In the genomic region with DNA sequence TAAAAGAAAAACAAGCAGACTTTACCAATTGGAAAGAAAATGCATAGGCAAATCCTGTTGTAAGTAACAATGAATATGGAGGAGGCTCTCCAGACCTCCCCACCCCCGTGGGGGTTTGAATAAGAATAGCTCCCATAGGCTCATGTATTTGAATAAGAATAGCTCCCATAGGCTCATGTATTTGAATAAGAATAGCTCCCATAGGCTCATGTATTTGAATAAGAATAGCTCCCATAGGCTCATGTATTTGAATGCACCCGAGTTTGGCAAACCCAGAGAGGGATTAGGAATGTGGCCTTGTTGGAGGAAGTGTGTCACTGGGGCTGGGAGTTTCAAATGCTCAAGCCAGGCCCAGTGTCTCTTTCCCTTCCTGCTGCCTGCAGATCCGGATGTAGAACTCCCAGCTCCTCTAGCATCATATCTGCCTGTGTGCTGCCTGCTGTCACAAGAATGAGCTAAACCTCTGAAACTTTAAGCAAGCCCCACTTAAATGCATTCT, we compare ENCODE assay signal across 25 mouse cellular contexts.
DNase-seq lines count a peak whose midpoint lies in the region; ATAC-seq lines count a peak whose summit lies in the region.
"Had no signal": no experiment of that assay in that cellular context is flagged by ENCODE, and none has a peak within 500 bp of the region (broad histone marks: within the 10 kb centered on the region; RNA-seq: fewer than 3 reads in every experiment).

No protein-coding gene starts in this region.

- no peak overlapping the region for H3K27ac ChIP-seq in hindbrain, embryonic 11.5 days (ENCODE audit: low read depth, low read length)
- H3K27ac ChIP-seq: embryonic facial prominence, embryonic 10.5 days; embryonic facial prominence, embryonic 12.5 days; forebrain, embryonic 13.5 days; forebrain, embryonic 15.5 days had no signal

- ATAC-seq in hindbrain, embryonic 11.5 days (ENCODE audit: low FRiP score): no peak
- ATAC-seq: activated CD4-positive, CD25-positive, alpha-beta regulatory T cell, adult 4 months; CD4-positive, CD25-positive, alpha-beta regulatory T cell, adult 4 months; forebrain, embryonic 13.5 days; forebrain, embryonic 15.5 days; forebrain, postnatal 0 days; Patski had no signal

- no peak overlapping the region for H3K9ac ChIP-seq in hindbrain, embryonic 11.5 days (ENCODE audit: low read depth, low read length)
- H3K9ac ChIP-seq: embryonic facial prominence, embryonic 12.5 days; forebrain, embryonic 13.5 days; forebrain, embryonic 15.5 days; forebrain, postnatal 0 days had no signal

- no peaks in the 10 kb centered on the region for H3K4me1 ChIP-seq in hindbrain, embryonic 11.5 days (replicated peaks; ENCODE audit: control insufficient read depth, insufficient read depth, low read length)
- H3K4me1 ChIP-seq: embryonic facial prominence, embryonic 10.5 days; embryonic facial prominence, embryonic 12.5 days; forebrain, embryonic 13.5 days; forebrain, embryonic 15.5 days had no signal

- H3K4me3 ChIP-seq in hindbrain, embryonic 11.5 days (ENCODE audit: low read depth, low read length): no peak overlapping the region
- H3K4me3 ChIP-seq: embryonic facial prominence, embryonic 10.5 days; embryonic facial prominence, embryonic 12.5 days; forebrain, embryonic 13.5 days; forebrain, embryonic 15.5 days had no signal

- H3K36me3 ChIP-seq in hindbrain, embryonic 11.5 days (ENCODE audit: control insufficient read depth, insufficient read depth, low read length): no peaks in the 10 kb centered on the region
- H3K36me3 ChIP-seq: embryonic facial prominence, embryonic 10.5 days; embryonic facial prominence, embryonic 12.5 days; forebrain, embryonic 15.5 days; G1E had no signal

- intact Hi-C loops in heart, postnatal 14 days (cut with DNase I): no loop called here

- no peak overlapping the region for H3K4me2 ChIP-seq in hindbrain, embryonic 11.5 days (replicated peaks; ENCODE audit: low read depth, low read length)
- H3K4me2 ChIP-seq: embryonic facial prominence, embryonic 12.5 days; forebrain, embryonic 13.5 days; forebrain, embryonic 15.5 days had no signal

- no peaks in the 10 kb centered on the region for H3K27me3 ChIP-seq in hindbrain, embryonic 11.5 days (ENCODE audit: control insufficient read depth, insufficient read depth, low read length)
- H3K27me3 ChIP-seq: CH12.LX; embryonic facial prominence, embryonic 12.5 days; forebrain, embryonic 13.5 days; forebrain, embryonic 15.5 days; Patski had no signal

- peak; percentile 45 for DNase-seq in heart, adult 11 months
- no peak for DNase-seq in heart, postnatal 14 days
- DNase-seq in ES-CJ7 (ENCODE audit: low read depth, low spot score) (peak; percentile 70), R1 (ENCODE audit: low read depth, low spot score) (peak; percentile 85)
- DNase-seq in hindbrain, embryonic 11.5 days (ENCODE audit: low spot score): no peak
- no peak for DNase-seq in kidney, adult 18-20 months
- DNase-seq: adrenal gland, adult 8-10 months; adrenal gland, postnatal 14 days; adrenal gland, postnatal 36 days; B cell, adult 2 months; cerebellum, adult 11-12 months; cerebellum, adult 2 months; cerebellum, adult 9-10 months; cerebellum, postnatal 10 days; cerebellum, postnatal 25 days; forebrain, postnatal 0 days had no signal

- WGBS in hindbrain, embryonic 11.5 days: 57% methylated on average over 3 of the region's 3 CpGs

- H3K9me3 ChIP-seq in hindbrain, embryonic 11.5 days (ENCODE audit: control insufficient read depth, low read length): no peaks in the 10 kb centered on the region
- H3K9me3 ChIP-seq: embryonic facial prominence, embryonic 12.5 days; forebrain, embryonic 15.5 days had no signal

Comparison
In these comparisons a context has a peak if more than half of its experiments do, and no peak if none do; other contexts are left out.
1. DNase-seq: peak in heart, adult 11 months (single experiment), ES-CJ7 (single experiment) and R1 (single experiment); none in heart, postnatal 14 days (0 of 2), hindbrain, embryonic 11.5 days (single experiment) and kidney, adult 18-20 months (single experiment).